Mouse (Mus musculus) limb, embryonic 10.5 days (tissue): ENCODE measurements at regions not wholly inside any gene's neighbourhood (a gene's known extent, or its start where the extent isn't known, plus 50 kb on each side); places are given as distances from the start of the nearest gene placed in this dataset.

Source experiments
- DNase-seq: peaks from one replicate; pipeline ENCODE4 v3.0.0-alpha.2; 2017; ENCODE audit warnings: low spot score
- H3K27ac ChIP-seq: fragments of 300-500 bp; sonication (generic); 2 replicates; pipeline ENCODE4 v1.5.1; 2016; ENCODE audit warnings: mild to moderate bottlenecking
- H3K27me3 ChIP-seq: fragments of 300-500 bp; sonication (generic); 2 replicates; pipeline ENCODE4 v1.6.1; 2016; ENCODE audit warnings: low read depth, mild to moderate bottlenecking; ENCODE audit not compliant: poor library complexity, severe bottlenecking
- H3K36me3 ChIP-seq: fragments of 300-500 bp; sonication (generic); 2 replicates; pipeline ENCODE4 v1.6.1; 2016; ENCODE audit warnings: mild to moderate bottlenecking, moderate library complexity
- H3K4me1 ChIP-seq: fragments of 300-500 bp; sonication (generic); 2 replicates; pipeline ENCODE4 v1.6.1; 2016
- H3K4me3 ChIP-seq: fragments of 300-500 bp; sonication (generic); 2 replicates; pipeline ENCODE4 v1.5.1; 2016; ENCODE audit warnings: mild to moderate bottlenecking, moderate library complexity
- H3K9me3 ChIP-seq: fragments of 300-500 bp; sonication (generic); replicated peaks from 2 replicates; pipeline ENCODE4 v1.6.1; 2016; ENCODE audit warnings: mild to moderate bottlenecking
- WGBS: fragments of 180-500 bp; shearing (Covaris S2); methylation state at CpG from one replicate; pipeline ENCODE4 v1.1.7; 2016; 5-methylcytosine and 5-hydroxymethylcytosine counted together

- no peaks in the 10 kb centered on the region for H3K9me3 ChIP-seq
- under 1% methylated on average over 4 of the region's 4 CpGs for WGBS
- H3K27ac ChIP-seq: peak overlapping the region; percentile 57
- no peaks in the 10 kb centered on the region for H3K36me3 ChIP-seq
- DNase-seq: no peak
- no peak overlapping the region for H3K4me3 ChIP-seq
- H3K4me1 ChIP-seq: peaks cover 44% of the 10 kb centered on the region
- peaks cover 27% of the 10 kb centered on the region for H3K27me3 ChIP-seq
Measured at GRCm38 (mm10) chr3:9343586-9343985, 266.3 kb downstream of the Zfp704 start.

GRCm38 (mm10) chr3:9342167-9342566 lies 267.7 kb downstream of the Zfp704 start:
- no peaks in the 10 kb centered on the region for H3K9me3 ChIP-seq
- no peak overlapping the region for H3K4me3 ChIP-seq
- no peak overlapping the region for H3K27ac ChIP-seq
- DNase-seq: no peak
- H3K4me1 ChIP-seq: peaks cover 36% of the 10 kb centered on the region
- WGBS: 95% methylated on average over 3 of the region's 3 CpGs
- no peaks in the 10 kb centered on the region for H3K36me3 ChIP-seq
- H3K27me3 ChIP-seq: peaks cover 18% of the 10 kb centered on the region

- no peak for DNase-seq
- peaks cover 18% of the 10 kb centered on the region for H3K27me3 ChIP-seq
- no peak overlapping the region for H3K4me3 ChIP-seq
- H3K9me3 ChIP-seq: no peaks in the 10 kb centered on the region
- 59% methylated on average over 5 of the region's 5 CpGs for WGBS
- H3K4me1 ChIP-seq: peaks cover 32% of the 10 kb centered on the region
- no peak overlapping the region for H3K27ac ChIP-seq
- no peaks in the 10 kb centered on the region for H3K36me3 ChIP-seq
Measured at GRCm38 (mm10) chr3:9341657-9342056, 268.2 kb downstream of the Zfp704 start.

- Histone ChIP-seq H3K9me3 (no peaks in the 10 kb centered on the region), H3K4me3 (peak overlapping the region; percentile 47), H3K36me3 (no peaks in the 10 kb centered on the region), H3K27ac (peak overlapping the region; percentile 67; the same call in 1 of the 2 replicates), H3K4me1 (peaks cover 28% of the 10 kb centered on the region), H3K27me3 (peaks cover 18% of the 10 kb centered on the region)
- WGBS: 38% methylated on average over 4 of the region's 4 CpGs
- DNase-seq: no peak
Measured at GRCm38 (mm10) chr3:9341244-9341643, 268.6 kb downstream of the Zfp704 start.

GRCm38 (mm10) chr3:9340788-9341187 lies 269.1 kb downstream of the Zfp704 start:
- no peaks in the 10 kb centered on the region for H3K36me3 ChIP-seq
- DNase-seq: peak; percentile 72
- peak overlapping the region; percentile 47 for H3K4me3 ChIP-seq
- peaks cover 16% of the 10 kb centered on the region for H3K27me3 ChIP-seq
- peaks cover 24% of the 10 kb centered on the region for H3K4me1 ChIP-seq
- no peaks in the 10 kb centered on the region for H3K9me3 ChIP-seq
- whole genome bisulfite sequencing: under 1% methylated on average over 15 of the region's 15 CpGs
- H3K27ac ChIP-seq: peak overlapping the region; percentile 67

- Histone ChIP-seq H3K4me1 (peaks cover 27% of the 10 kb centered on the region), H3K9me3 (no peaks in the 10 kb centered on the region), H3K36me3 (no peaks in the 10 kb centered on the region), H3K27ac (peak overlapping the region; percentile 67; the same call in 1 of the 2 replicates), H3K27me3 (peaks cover 16% of the 10 kb centered on the region), H3K4me3 (peak overlapping the region; percentile 47)
- WGBS: 33% methylated on average over 4 of the region's 4 CpGs
- no peak for DNase-seq
Measured at GRCm38 (mm10) chr3:9340344-9340743, 269.5 kb downstream of the Zfp704 start.

GRCm38 (mm10) chr3:9339669-9340068 lies 270.2 kb downstream of the Zfp704 start:
- peaks cover 11% of the 10 kb centered on the region; the same call in 1 of the 2 replicates for H3K27me3 ChIP-seq
- no peak overlapping the region for H3K4me3 ChIP-seq
- no peaks in the 10 kb centered on the region for H3K9me3 ChIP-seq
- no peak for DNase-seq
- H3K36me3 ChIP-seq: no peaks in the 10 kb centered on the region
- 83% methylated on average over 4 of the region's 4 CpGs for WGBS
- peaks cover 34% of the 10 kb centered on the region for H3K4me1 ChIP-seq
- no peak overlapping the region for H3K27ac ChIP-seq

- peaks cover 21% of the 10 kb centered on the region for H3K27me3 ChIP-seq
- H3K9me3 ChIP-seq: no peaks in the 10 kb centered on the region
- H3K4me3 ChIP-seq: no peak overlapping the region
- H3K27ac ChIP-seq: no peak overlapping the region
- DNase-seq: no peak
- H3K4me1 ChIP-seq: peaks cover 21% of the 10 kb centered on the region
- 40% methylated on average over 4 of the region's 4 CpGs for WGBS
- no peaks in the 10 kb centered on the region for H3K36me3 ChIP-seq
Measured at GRCm38 (mm10) chr3:9335580-9335979, 274.3 kb downstream of the Zfp704 start.
